Mouse (Mus musculus) liver, embryonic 12.5 days (tissue): ENCODE results near the gene 4930568D16Rik. TPM values are rescaled to one million over a fixed set of nuclear protein-coding genes. Genes with fewer than 3 reads are reported as not detected.

Experiments used
- ATAC-seq: fragments of 200-750 bp; cut with Nextera tagmentation; 2 replicates; pipeline ENCODE4 v1.8.0; 2017; ENCODE audit warnings: moderate number of reproducible peaks, mild to moderate bottlenecking, moderate library complexity
- H3K27ac ChIP-seq: fragments of 300-500 bp; sonication (generic); 2 replicates; pipeline ENCODE4 v1.5.1; 2016; ENCODE audit warnings: mild to moderate bottlenecking
- H3K27me3 ChIP-seq: fragments of 300-500 bp; sonication (generic); replicated peaks from 2 replicates; pipeline ENCODE4 v1.6.1; 2016; ENCODE audit warnings: mild to moderate bottlenecking, moderate library complexity
- H3K36me3 ChIP-seq: fragments of 300-500 bp; sonication (generic); 2 replicates; pipeline ENCODE4 v1.6.1; 2016; ENCODE audit warnings: mild to moderate bottlenecking, moderate library complexity
- H3K4me1 ChIP-seq: fragments of 300-500 bp; sonication (generic); 2 replicates; pipeline ENCODE4 v1.6.1; 2016
- H3K4me2 ChIP-seq: fragments of 300-500 bp; sonication (generic); 2 replicates; pipeline ENCODE4 v1.6.1; 2016; ENCODE audit warnings: mild to moderate bottlenecking, moderate library complexity
- H3K4me3 ChIP-seq: fragments of 300-500 bp; sonication (generic); 2 replicates; pipeline ENCODE4 v1.5.1; 2016; ENCODE audit warnings: mild to moderate bottlenecking, moderate library complexity
- H3K9ac ChIP-seq: fragments of 300-500 bp; sonication (generic); 2 replicates; pipeline ENCODE4 v1.6.1; 2016; ENCODE audit warnings: mild to moderate bottlenecking, moderate library complexity
- H3K9me3 ChIP-seq: fragments of 300-500 bp; sonication (generic); replicated peaks from 2 replicates; pipeline ENCODE4 v1.6.1; 2016; ENCODE audit warnings: mild to moderate bottlenecking, moderate library complexity
- WGBS: fragments of 180-500 bp; shearing (Covaris S2); methylation state at CpG from one replicate; pipeline ENCODE4 v1.1.7; 2016; ENCODE audit not compliant: insufficient replicate concordance; 5-methylcytosine and 5-hydroxymethylcytosine counted together
- polyA plus RNA-seq: library from polyadenylated mRNA; unstranded; fragments of >200 nt; fragmentation: Nextera tagmentation; extraction: Ambion mirVana; gene quantifications from 2 replicates; pipeline ENCODE4 v1.2.1, GENCODE M21; 2016

The 4930568D16Rik gene
- polyA plus RNA-seq, 1 experiment from 2014 or later: not detected

- WGBS: 54% methylated on average over 10 of the region's 10 CpGs
- Histone ChIP-seq H3K4me2 (peak overlapping the region; percentile 73), H3K27me3 (no peaks in the 10 kb centered on the region), H3K36me3 (peaks cover 86% of the 10 kb centered on the region), H3K4me1 (peaks cover 98% of the 10 kb centered on the region), H3K9me3 (no peaks in the 10 kb centered on the region), H3K9ac (peak overlapping the region; percentile 57), H3K4me3 (peak overlapping the region; percentile 31), H3K27ac (peak overlapping the region; percentile 81)
- ATAC-seq: peak; percentile 76
These were observed 41.6 kb downstream of the 4930568D16Rik start for GRCm38 (mm10) chr2:35325930-35326329.

GRCm38 (mm10) chr2:35322404-35323164 lies 44.9 kb downstream of the 4930568D16Rik start:
- no peak for ATAC-seq
- WGBS: 77% methylated on average over 10 of the region's 10 CpGs
- Histone ChIP-seq H3K27ac (peak overlapping the region; percentile 50), H3K9me3 (no peaks in the 10 kb centered on the region), H3K4me2 (peak overlapping the region; percentile 9; the same call in 1 of the 2 replicates), H3K36me3 (peaks cover 95% of the 10 kb centered on the region), H3K4me3 (no peak overlapping the region), H3K27me3 (no peaks in the 10 kb centered on the region), H3K4me1 (peaks cover 99% of the 10 kb centered on the region), H3K9ac (no peak overlapping the region)

GRCm38 (mm10) chr2:35320399-35320798 lies 47.1 kb downstream of the 4930568D16Rik start:
- Histone ChIP-seq H3K27ac (no peak overlapping the region), H3K9ac (no peak overlapping the region), H3K4me2 (no peak overlapping the region), H3K4me3 (no peak overlapping the region), H3K4me1 (peaks cover 92% of the 10 kb centered on the region), H3K36me3 (peaks cover 100% of the 10 kb centered on the region), H3K9me3 (no peaks in the 10 kb centered on the region), H3K27me3 (no peaks in the 10 kb centered on the region)
- no peak for ATAC-seq
- WGBS: 94% methylated on average over 15 of the region's 15 CpGs

- peak; percentile 79 for ATAC-seq
- peak overlapping the region; percentile 43 for H3K9ac ChIP-seq
- WGBS: 20% methylated on average over 12 of the region's 12 CpGs
- no peaks in the 10 kb centered on the region for H3K9me3 ChIP-seq
- peak overlapping the region; percentile 3; the same call in 1 of the 2 replicates for H3K4me3 ChIP-seq
- peak overlapping the region; percentile 59 for H3K4me2 ChIP-seq
- peak overlapping the region; percentile 88 for H3K27ac ChIP-seq
- peaks cover 80% of the 10 kb centered on the region for H3K4me1 ChIP-seq
- H3K27me3 ChIP-seq: no peaks in the 10 kb centered on the region
- H3K36me3 ChIP-seq: peaks cover 100% of the 10 kb centered on the region
These were observed 49.1 kb downstream of the 4930568D16Rik start for GRCm38 (mm10) chr2:35318405-35318804.

- peaks cover 72% of the 10 kb centered on the region for H3K4me1 ChIP-seq
- H3K27ac ChIP-seq: peak overlapping the region; percentile 88
- peaks cover 100% of the 10 kb centered on the region for H3K36me3 ChIP-seq
- peak overlapping the region; percentile 43 for H3K9ac ChIP-seq
- H3K9me3 ChIP-seq: no peaks in the 10 kb centered on the region
- H3K27me3 ChIP-seq: no peaks in the 10 kb centered on the region
- 15% methylated on average over 4 of the region's 4 CpGs for WGBS
- ATAC-seq: peak; percentile 90
- H3K4me2 ChIP-seq: peak overlapping the region; percentile 59
- peak overlapping the region; percentile 3; the same call in 1 of the 2 replicates for H3K4me3 ChIP-seq
These were observed 49.9 kb downstream of the 4930568D16Rik start for GRCm38 (mm10) chr2:35317604-35318003.

- H3K9ac ChIP-seq: no peak overlapping the region
- peaks cover 53% of the 10 kb centered on the region for H3K4me1 ChIP-seq
- H3K4me3 ChIP-seq: no peak overlapping the region
- no peaks in the 10 kb centered on the region for H3K27me3 ChIP-seq
- no peaks in the 10 kb centered on the region for H3K9me3 ChIP-seq
- H3K36me3 ChIP-seq: peaks cover 77% of the 10 kb centered on the region
- H3K27ac ChIP-seq: no peak overlapping the region
- H3K4me2 ChIP-seq: no peak overlapping the region
- ATAC-seq: no peak
- WGBS: 71% methylated on average over 3 of the region's 3 CpGs
These were observed 53.2 kb downstream of the 4930568D16Rik start for GRCm38 (mm10) chr2:35314300-35314699.

- Histone ChIP-seq H3K27me3 (no peaks in the 10 kb centered on the region), H3K36me3 (peaks cover 34% of the 10 kb centered on the region), H3K27ac (no peak overlapping the region), H3K4me1 (peaks cover 18% of the 10 kb centered on the region), H3K4me3 (no peak overlapping the region), H3K4me2 (no peak overlapping the region), H3K9ac (no peak overlapping the region), H3K9me3 (no peaks in the 10 kb centered on the region)
- 76% methylated on average over 4 of the region's 4 CpGs for WGBS
- no peak for ATAC-seq
These were observed 57.5 kb downstream of the 4930568D16Rik start for GRCm38 (mm10) chr2:35309906-35310493.

- Histone ChIP-seq H3K9ac (no peak overlapping the region), H3K9me3 (no peaks in the 10 kb centered on the region), H3K4me1 (peaks cover 13% of the 10 kb centered on the region), H3K4me2 (no peak overlapping the region), H3K27ac (no peak overlapping the region), H3K4me3 (no peak overlapping the region), H3K27me3 (peaks cover 6% of the 10 kb centered on the region; the same call in 1 of the 2 replicates), H3K36me3 (peaks cover 19% of the 10 kb centered on the region)
- 40% methylated on average over 1 of the region's 1 CpGs for WGBS
- no peak for ATAC-seq
These were observed 59.4 kb downstream of the 4930568D16Rik start for GRCm38 (mm10) chr2:35308166-35308565.

Other genes with a start within 250 kb of the 4930568D16Rik start
- gene Rab14, start 166.6 kb downstream of the 4930568D16Rik start, polyA plus RNA-seq: 141 and 143 TPM in 2 replicates
- gene Gsn, start 111.3 kb downstream of the 4930568D16Rik start, polyA plus RNA-seq: 76.8 and 80.4 TPM in 2 replicates
- 134 TPM in 2 replicates for gene Stom, start 30.8 kb downstream of the 4930568D16Rik start, polyA plus RNA-seq
- gene 4930402F06Rik, start 29.4 kb upstream of the 4930568D16Rik start, polyA plus RNA-seq: not detected in 2 replicates
- gene Ggta1, start 95.5 kb upstream of the 4930568D16Rik start, polyA plus RNA-seq: 12.7 and 13.0 TPM in 2 replicates
- 8.6 and 13.1 TPM in 2 replicates for gene Dab2ip, start 190.5 kb upstream of the 4930568D16Rik start, polyA plus RNA-seq